Mouse (Mus musculus) cerebellum, adult 2 months (tissue): Measurements from ENCODE around the gene Cd86.

Experiments
- CTCF ChIP-seq: fragments of 200-500 bp; IDR thresholded peaks from 2 replicates; pipeline ENCODE4 v1.5.1; 2011; ENCODE audit warnings: low read depth, mild to moderate bottlenecking, control low read depth, low read length, moderate library complexity, borderline replicate concordance; ENCODE audit not compliant: insufficient read depth
- POLR2A ChIP-seq: fragments of 200-500 bp; IDR thresholded peaks from 2 replicates; pipeline ENCODE4 v1.6.1; 2011; ENCODE audit warnings: low read length, control low read depth, borderline replicate concordance; ENCODE audit not compliant: insufficient read depth

- no peak for TF ChIP-seq CTCF
- TF ChIP-seq POLR2A = no peak
Observed at GRCm38 (mm10) chr16:36589898-36590297, 76.0 kb downstream of the Cd86 start.
